Mouse (Mus musculus) mouse trophoblast stem cell (cell line): Measurements from ENCODE around the gene Olfr154.
"Not testable (repeated sequence)": the region's sequence is repeated elsewhere in the genome, so short reads cannot be mapped to it uniquely, and the experiment has no call there.

ENCODE experiments used
- in situ Hi-C, 2 experiments: fragments of 300-500 bp; cut with MseI, MboI; formaldehyde crosslinking; loops; 2 replicates in 1 of 2; 3 replicates in 1 of 2; pipeline ENCODE4 v1.15.1; 2025

Gene Olfr154

GRCm38 (mm10) chr2:85664355-85664754 is at the start of gene Olfr154:
Gene Olfr154, minus strand, starts transcription at chr2:85664455.
- in situ Hi-C loops = not testable (repeated sequence)

DNA sequence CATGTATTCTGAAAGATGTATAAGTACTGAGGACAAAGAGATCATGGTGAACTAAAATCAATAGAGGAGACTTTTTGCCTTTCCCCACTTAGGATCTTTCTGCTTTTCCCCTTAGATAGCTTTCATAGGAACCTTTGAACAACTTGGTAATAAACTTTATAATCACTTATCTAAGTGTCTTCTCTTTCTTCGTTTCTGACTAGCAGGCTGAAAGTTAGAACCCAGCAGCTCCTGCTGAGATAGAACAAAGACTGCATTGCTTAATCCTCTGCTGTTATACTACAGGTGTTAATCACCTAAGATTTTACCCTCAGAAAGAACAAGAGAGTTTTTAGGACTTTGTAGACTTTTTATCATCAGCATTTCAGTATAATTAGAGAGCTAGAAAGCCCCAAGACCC is 46.9 kb upstream of the Olfr154 start:
- in situ Hi-C loops = no loop called here

DNA sequence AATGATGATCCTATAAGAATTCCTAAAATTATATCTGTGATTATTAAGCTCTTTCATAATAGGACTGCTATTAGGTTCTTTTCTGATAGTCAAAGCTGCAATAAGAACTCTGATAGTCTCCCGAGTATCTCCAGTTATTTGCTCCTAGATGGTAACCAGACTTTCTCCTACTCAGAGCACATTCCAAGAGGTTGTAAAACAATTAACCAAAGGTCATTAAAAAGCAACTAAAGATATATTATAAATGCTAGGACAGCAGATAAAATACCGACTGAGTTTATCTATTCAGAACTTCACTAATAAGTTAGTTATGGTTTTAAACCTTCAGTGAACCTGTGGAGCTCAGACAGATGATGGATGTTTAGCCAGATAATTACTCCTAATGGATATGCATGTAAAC is 46.4 kb upstream of the Olfr154 start:
- in situ Hi-C loops = not testable (repeated sequence)

DNA sequence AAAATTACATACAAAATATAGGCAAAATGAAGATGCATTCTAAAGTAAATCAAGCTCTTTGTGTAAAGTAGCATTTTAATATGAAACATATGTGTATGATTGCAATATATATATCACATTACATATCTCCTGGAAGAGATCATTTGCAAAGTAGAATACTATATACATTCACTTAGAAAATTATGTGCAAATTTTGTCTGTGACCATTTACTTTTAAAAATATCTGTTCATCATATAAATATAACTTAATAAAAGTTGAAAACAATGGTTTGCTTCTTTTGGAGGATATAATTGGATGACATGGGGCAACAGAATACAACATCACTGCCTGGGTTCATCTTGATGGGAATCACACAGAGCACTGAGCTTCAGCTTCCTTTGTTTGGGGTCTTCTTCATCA is 24.9 kb upstream of the Olfr154 start, which contains the start of gene Olfr1008:
Gene Olfr1008, plus strand, starts transcription at position 301 of the 400 bp plus-strand sequence.
- in situ Hi-C loops = no loop called here

GRCm38 (mm10) chr2:85678667-85679066 is 14.4 kb upstream of the Olfr154 start, which contains the start of gene Olfr1006:
Gene Olfr1006, minus strand, starts transcription at chr2:85678767.
- in situ Hi-C loops = no loop called here

DNA sequence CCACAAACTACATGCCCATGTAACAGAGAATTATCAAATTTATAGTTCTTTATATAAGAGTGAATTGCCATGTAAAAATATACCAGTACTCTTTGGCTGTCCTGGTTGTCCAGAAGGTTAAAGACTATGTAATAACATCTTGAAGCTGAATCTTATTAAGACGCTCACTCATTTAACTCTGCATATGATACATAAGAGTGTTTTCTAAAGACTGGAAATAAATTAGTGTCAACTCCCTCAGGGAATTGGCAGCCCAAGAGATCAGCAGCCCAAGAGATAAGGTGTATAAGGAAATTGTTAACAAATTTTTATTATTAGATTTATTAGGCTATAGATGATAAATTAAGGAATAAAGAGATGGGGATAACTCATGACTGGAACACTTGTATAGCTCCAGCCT is 13.7 kb downstream of the Olfr154 start, which contains the start of gene Olfr1002:
Gene Olfr1002, minus strand, starts transcription at position 101 of the 400 bp plus-strand sequence.
- in situ Hi-C loops = no loop called here
